Mouse (Mus musculus) E14TG2a.4 (cell line): ENCODE data around the gene Gm10354.
"Not testable (repeated sequence)": the region's sequence is repeated elsewhere in the genome, so short reads cannot be mapped to it uniquely, and the experiment has no call there.

Source experiments
- CTCF ChIP-seq: conservative IDR thresholded peaks from 2 replicates; pipeline ENCODE4 v1.5.1; 2014; ENCODE audit warnings: low read length
- POU5F1 ChIP-seq: IDR thresholded peaks from 2 replicates; pipeline ENCODE4 v1.6.1; 2014; ENCODE audit warnings: low read length, borderline replicate concordance

- not testable (repeated sequence) for TF ChIP-seq CTCF, POU5F1
Observed at GRCm38 (mm10) chr5:14955928-14956706, 22.6 kb downstream of the Gm10354 start.
